Mouse (Mus musculus) naive thymus-derived CD4-positive, alpha-beta T cell, adult 2 months (primary cell): ENCODE results near the gene Gm11146.

ENCODE experiments used
- DNase-seq: peaks from one replicate; pipeline ENCODE4 v3.0.0-alpha.2; 2011; ENCODE audit warnings: low read depth

The Gm11146 gene

GRCm38 (mm10) chr16:77601994-77602393 lies at the start of gene Gm11146:
Gene Gm11146, minus strand, starts transcription at chr16:77602094.
- no peak for DNase-seq

GRCm38 (mm10) chr16:77650596-77650995 lies 48.7 kb upstream of the Gm11146 start:
- no peak for DNase-seq

DNA sequence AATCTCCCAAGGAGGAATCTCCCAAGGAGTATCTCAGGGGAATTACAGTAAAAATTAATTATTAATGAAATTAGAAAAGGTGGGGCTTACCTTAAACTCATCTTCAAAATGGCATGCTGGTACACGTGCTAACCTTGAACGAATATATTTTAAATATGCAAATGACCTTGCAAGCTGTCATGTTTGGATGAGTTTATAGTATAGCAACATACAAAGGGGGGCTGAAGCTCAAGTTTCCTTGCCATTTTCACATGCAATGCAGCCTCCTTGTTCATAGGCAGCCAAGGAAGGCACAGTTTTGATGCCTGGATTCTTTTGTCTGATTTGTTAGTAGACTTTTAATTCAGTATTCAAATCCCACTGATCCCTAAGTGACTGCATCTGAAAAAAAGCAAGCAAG lies 47.1 kb upstream of the Gm11146 start:
- no peak for DNase-seq

DNA sequence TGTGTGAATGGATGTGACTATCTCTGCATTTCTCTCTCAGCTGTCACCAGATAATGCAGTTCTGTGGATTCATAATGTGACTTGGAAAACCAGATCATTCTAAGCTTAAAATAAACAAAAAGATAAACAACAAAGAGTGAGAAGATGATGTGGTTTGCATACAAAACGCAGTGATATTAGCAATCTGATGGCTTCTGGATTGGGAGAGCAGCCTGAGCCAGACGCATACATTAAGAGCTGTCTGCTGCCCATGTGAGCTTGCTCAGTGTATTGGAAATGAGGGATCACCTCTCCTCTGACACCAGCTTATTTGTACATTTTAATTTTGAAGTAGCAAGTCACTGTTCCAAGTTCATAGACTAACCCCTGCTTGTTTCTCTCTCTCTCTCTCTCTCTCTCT lies 46.3 kb upstream of the Gm11146 start:
- no peak for DNase-seq

DNA sequence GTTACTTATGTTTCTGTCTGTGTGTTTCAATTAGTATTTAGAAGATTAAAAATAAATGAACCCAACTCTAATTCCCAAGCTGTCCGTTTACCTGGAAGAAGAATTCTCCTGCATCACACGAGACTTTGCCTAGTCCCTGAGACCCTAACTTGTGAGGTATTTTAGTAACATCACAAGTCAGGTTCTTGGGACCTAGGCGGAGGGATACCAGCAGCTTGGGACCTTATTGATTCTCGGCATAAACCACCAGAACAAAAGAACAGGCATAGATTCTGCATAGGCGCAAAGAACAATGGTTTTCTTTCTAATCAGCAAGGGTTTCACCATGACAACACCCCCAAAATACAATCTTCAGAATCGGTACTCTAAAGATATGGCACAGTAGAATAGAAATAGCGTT lies 44.3 kb upstream of the Gm11146 start:
- no peak for DNase-seq

DNA sequence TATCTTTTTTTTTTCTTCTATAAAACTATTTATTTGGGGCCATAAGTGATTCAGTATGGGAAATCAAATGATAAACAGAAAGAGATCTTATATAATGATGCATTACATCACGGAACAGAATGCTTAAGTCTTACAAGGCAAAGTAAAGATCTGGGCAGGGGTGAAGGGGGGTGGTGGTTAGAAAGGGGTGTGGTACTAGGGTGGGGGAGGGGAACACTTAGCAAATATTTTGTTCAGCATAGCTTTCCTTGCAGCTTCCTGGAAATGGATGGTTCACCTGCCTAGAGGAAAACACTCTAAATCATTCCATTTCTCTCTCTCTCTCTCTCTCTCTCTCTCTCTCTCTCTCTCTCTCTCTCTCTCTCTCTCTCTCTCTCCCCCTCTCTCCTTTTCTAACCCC lies 43.1 kb upstream of the Gm11146 start:
- no peak for DNase-seq

- DNase-seq: no peak
Observed at GRCm38 (mm10) chr16:77643871-77644720, 42.2 kb upstream of the Gm11146 start.

GRCm38 (mm10) chr16:77643036-77643870 lies 41.4 kb upstream of the Gm11146 start:
- DNase-seq: no peak

DNA sequence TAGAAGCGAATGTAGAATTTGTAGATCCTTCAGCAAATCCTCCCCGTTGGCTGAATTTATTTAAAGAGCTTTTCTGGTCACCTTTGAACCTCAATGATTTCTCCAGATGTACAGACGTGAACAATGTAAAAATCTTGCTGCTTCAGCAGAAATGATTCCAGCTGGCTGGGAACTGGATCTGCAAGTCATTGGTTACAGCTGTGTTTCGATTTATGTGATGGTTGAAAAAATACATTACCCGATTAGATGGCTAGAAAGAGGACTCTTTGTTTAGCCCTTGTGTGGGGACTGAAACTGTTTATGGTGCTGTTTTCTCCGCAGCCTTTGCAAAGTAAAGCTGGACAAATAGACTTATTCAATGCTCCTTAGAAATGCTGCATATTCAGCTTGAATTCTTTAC lies 34.6 kb upstream of the Gm11146 start:
- DNase-seq: no peak

GRCm38 (mm10) chr16:77632315-77632881 lies 30.5 kb upstream of the Gm11146 start:
- DNase-seq: no peak

DNA sequence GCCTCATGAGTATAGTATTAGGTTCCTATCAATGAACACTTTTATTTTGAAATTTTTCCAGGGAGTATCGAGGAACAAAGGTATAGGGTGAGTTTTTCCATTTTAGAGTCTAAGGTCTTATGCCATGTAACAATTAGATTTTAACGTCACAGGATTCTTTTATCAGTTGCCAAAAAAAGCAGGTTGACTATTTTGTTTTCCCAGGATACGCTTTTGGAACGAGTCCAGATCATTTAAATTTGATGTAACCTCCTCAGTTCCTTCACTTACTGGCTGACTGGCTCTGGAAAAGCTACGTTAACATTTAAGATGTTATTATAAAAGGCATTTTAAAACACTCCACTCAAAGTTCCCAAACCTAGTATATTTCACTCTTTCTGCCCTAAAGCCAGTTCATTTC lies 20.8 kb upstream of the Gm11146 start:
- no peak for DNase-seq

DNA sequence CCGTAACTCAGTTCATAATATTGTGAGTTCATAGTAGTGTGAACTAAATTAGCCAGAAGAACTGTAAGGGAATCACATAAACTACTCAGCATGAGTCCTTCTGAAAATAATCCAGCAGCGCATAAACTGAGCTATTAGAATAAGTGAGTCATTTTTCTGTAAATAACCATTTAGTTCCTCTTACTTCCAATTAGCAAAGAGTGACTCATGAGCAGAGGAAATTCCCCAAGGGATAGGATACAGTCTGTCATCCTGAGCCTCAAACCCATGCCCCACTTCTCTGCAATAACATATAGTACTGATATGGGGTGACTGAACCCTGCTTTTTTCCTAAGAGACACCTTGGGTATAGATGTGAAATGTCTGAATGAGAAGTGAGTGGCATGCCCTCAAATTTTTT lies 687 bp upstream of the Gm11146 start:
- no peak for DNase-seq

GRCm38 (mm10) chr16:77598787-77599186 lies 3.1 kb downstream of the Gm11146 start:
- no peak for DNase-seq

GRCm38 (mm10) chr16:77596556-77596955 lies 5.3 kb downstream of the Gm11146 start:
- no peak for DNase-seq

DNA sequence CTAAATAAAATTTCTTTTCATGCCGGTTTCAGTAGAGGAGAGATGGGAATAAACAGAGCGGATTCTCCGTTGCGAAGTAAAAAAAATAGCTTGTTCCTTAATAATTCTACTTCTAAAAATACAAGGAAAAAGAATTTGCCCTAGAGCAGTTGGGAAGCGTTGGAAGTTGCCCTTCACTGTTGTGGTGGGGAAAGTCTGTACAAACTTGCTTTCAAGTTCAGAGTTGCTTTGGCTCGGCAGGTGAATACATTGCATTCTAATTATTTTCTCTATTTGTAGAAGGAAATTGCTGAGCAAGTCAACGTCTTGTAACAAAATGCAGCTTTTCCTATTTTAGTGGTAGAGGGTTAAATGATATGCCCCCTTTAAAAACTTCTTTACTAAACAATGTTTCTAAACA lies 6.2 kb downstream of the Gm11146 start:
- no peak for DNase-seq

DNA sequence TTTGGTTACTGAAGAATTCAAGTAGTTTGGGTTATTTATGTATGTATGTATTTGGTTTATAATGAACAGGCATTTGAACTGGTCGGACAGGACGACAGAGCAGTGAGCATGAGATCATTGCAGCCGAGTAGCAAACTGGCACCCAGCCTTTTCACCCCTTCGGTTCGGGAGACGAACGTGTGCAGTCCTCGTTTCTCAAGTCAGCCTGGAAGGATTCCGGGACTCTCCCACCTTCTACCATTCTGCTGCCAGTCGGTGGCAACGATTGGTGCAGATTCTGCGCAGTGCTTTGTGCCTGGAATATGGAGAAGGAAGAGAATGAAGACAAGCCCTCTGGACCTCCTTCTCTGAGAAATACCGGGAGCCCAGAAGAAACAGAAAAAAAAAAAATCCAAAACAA lies 7.3 kb downstream of the Gm11146 start:
- no peak for DNase-seq

DNA sequence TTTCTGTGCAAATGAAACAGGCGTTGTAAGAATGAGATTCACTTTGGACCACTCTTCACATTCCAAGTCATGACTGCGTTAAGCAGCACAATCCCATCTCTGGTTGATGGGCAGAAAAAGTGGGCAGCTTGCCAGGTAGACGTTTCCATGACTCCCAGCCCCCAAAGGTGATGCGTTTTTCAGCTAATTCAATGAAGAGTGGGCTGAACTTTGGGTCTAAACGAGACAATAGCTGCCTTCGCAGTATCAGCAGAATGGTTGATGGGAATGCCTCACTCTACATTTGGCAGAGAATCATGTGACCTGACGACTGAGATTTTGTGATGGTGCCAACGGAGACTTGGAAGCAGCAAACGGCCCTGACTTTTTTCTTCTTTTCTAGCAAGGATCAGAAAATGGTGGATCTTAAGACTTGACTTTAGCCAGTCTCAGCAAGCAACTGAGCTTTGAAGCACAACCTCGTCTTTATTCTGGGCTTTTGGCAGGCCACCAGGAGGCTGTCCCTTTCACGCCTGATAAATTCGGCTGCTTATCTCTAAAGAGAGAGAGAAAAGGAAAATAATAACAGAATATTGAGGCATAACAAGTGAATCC lies 8.0 kb downstream of the Gm11146 start:
- DNase-seq: no peak

DNA sequence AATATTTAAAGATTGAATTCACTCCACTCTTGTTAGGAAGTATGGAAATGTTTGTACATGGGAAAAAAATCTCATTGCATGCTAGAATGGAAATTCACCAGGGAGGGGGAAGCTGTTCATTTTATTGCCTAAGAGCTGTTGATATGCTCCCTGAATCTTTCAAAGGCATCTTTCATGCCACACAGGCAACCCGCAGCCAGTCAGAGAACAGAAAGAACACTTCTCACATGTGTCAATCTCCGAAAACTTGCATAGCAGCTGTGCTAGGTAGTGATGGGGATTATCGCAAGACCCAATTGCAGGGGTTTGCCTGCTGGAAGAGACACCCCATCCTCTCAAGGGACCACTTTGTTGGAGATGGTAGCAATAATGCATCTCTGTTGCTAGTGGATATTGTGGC lies 8.9 kb downstream of the Gm11146 start:
- DNase-seq: no peak

- DNase-seq: no peak
Observed at GRCm38 (mm10) chr16:77573036-77573435, 28.9 kb downstream of the Gm11146 start.

DNA sequence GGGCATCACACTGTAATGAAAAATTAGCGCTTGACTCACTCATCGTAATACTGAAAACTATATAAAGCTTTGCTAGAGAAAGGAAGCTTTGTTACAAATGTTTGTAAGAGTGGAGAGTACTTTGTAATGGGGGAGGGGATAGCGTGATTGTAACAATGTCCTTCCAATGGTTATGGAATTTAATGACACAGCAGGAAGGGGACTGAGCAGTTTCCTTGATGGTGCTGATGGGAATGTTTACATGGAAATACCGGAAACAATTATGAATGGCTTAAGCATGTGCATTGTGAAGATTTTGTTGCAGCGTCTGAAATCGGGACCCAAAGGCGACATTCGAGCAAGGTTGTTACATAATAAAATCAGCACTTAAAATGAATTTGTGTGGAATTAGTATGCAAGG lies 32.4 kb downstream of the Gm11146 start:
- no peak for DNase-seq

DNA sequence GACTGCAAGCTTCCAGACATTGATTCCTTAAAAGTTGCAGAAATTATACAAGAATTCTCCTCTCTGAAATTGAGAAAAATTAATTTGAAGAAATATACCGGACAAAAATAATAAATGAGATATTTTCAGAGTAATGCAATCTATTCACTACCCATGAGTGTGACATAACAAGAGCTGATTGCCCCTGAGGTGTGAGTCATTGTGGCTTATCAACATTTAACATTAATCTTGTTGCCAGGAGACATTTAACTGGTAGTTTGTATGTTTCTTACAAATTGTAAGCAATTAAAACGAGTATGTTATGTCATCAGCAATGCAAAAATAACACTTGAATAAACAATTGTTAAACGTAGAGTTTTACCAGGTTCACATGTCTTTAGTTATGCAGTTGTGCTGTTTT lies 33.5 kb downstream of the Gm11146 start:
- DNase-seq: no peak

DNA sequence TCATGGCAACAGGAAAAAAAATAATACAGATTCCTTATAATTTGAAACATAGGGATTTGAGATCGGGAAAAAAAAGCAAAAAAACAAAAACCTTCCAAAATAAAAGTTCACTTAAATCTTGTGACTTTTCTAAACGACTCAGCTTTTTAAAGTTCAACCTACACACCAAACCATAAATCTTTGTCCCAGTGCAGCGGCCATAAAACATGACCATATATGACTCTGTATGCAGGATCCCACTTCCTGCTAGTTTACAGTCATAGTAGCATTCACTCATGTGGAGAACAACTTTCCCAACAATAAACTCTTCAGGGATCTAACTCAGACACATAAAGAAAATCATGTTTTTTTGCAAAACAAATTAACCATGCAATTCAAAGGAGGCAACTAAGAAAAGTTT lies 39.0 kb downstream of the Gm11146 start:
- no peak for DNase-seq
